Mouse (Mus musculus) liver, postnatal 0 days (tissue): ENCODE data around the gene Orc1.

ENCODE experiments used
- CTCF ChIP-seq: sonication (generic); IDR thresholded peaks from 2 replicates; pipeline ENCODE4 v1.5.1; 2016; ENCODE audit warnings: antibody characterized with exemption, low read depth
- EP300 ChIP-seq: IDR thresholded peaks from 2 replicates; pipeline ENCODE4 v1.6.1; 2016; ENCODE audit warnings: antibody characterized with exemption, low read depth, mild to moderate bottlenecking

GRCm38 (mm10) chr4:108630096-108630495, 50.9 kb downstream of the Orc1 start:
- TF ChIP-seq EP300, result no peak
- no peak for TF ChIP-seq CTCF
